Mouse (Mus musculus) cerebellum, adult 2 months (tissue): ENCODE results near the gene Bag3. TPM values are rescaled to one million over a fixed set of nuclear protein-coding genes. Genes with fewer than 3 reads are reported as not detected.

Experiments
- DNase-seq, 2 experiments: peaks; one replicate each; pipeline ENCODE4 v3.0.0; 2021
- H3K27ac ChIP-seq: fragments of 200-500 bp; 2 replicates; pipeline ENCODE4 v1.5.1; 2012; ENCODE audit warnings: low read length, control low read depth, inconsistent platforms; ENCODE audit not compliant: insufficient read depth
- H3K27me3 ChIP-seq: fragments of 200-500 bp; 2 replicates; pipeline ENCODE4 v1.6.1; 2012; ENCODE audit warnings: inconsistent platforms, mild to moderate bottlenecking, low read length, moderate library complexity; ENCODE audit not compliant: control insufficient read depth, insufficient read depth
- H3K4me1 ChIP-seq: fragments of 200-500 bp; 2 replicates; pipeline ENCODE4 v1.6.1; 2011; ENCODE audit warnings: low read length; ENCODE audit not compliant: control insufficient read depth, insufficient read depth
- H3K4me3 ChIP-seq: fragments of 200-500 bp; replicated peaks from 2 replicates; pipeline ENCODE3; 2011; ENCODE audit warnings: mild to moderate bottlenecking, low read depth, low read length, control low read depth; ENCODE audit not compliant: insufficient read depth
- CTCF ChIP-seq: fragments of 200-500 bp; IDR thresholded peaks from 2 replicates; pipeline ENCODE4 v1.5.1; 2011; ENCODE audit warnings: low read depth, mild to moderate bottlenecking, control low read depth, low read length, moderate library complexity, borderline replicate concordance; ENCODE audit not compliant: insufficient read depth
- POLR2A ChIP-seq: fragments of 200-500 bp; IDR thresholded peaks from 2 replicates; pipeline ENCODE4 v1.6.1; 2011; ENCODE audit warnings: low read length, control low read depth, borderline replicate concordance; ENCODE audit not compliant: insufficient read depth
- WGBS: fragments of 180-500 bp; shearing (Covaris S2); methylation state at CpG from one replicate; pipeline ENCODE4 v1.1.7; 2018; 5-methylcytosine and 5-hydroxymethylcytosine counted together
- polyA plus RNA-seq: library from polyadenylated mRNA; depleted of rRNA; stranded (reverse); fragments of >200 nt; gene quantifications from 2 replicates; pipeline ENCODE4 v1.2.3, GENCODE M21; 2012

Bag3 gene
- polyA plus RNA-seq, 1 experiment = 19.0 TPM

- peaks cover 21% of the 10 kb centered on the region for H3K4me1 ChIP-seq
- DNase-seq = no peak
- TF ChIP-seq POLR2A (no peak), CTCF (no peak)
- peak overlapping the region; percentile 55; the same call in 1 of the 2 replicates for H3K27ac ChIP-seq
- no peak overlapping the region for H3K4me3 ChIP-seq
- 54% methylated on average over 11 of the region's 11 CpGs for WGBS
- no peaks in the 10 kb centered on the region for H3K27me3 ChIP-seq
These were observed 7.6 kb downstream of the Bag3 start for GRCm38 (mm10) chr7:128531031-128531430.

- 6% methylated on average over 6 of the region's 6 CpGs for WGBS
- DNase-seq = peak; percentile 83 to 91
- H3K4me1 ChIP-seq = peaks cover 21% of the 10 kb centered on the region
- peak overlapping the region; percentile 85 for H3K27ac ChIP-seq
- TF ChIP-seq POLR2A = no peak
- no peak for TF ChIP-seq CTCF
- H3K4me3 ChIP-seq = peak overlapping the region; percentile 42
- no peaks in the 10 kb centered on the region for H3K27me3 ChIP-seq
These were observed 8.5 kb downstream of the Bag3 start for GRCm38 (mm10) chr7:128531929-128532328.

GRCm38 (mm10) chr7:128532441-128533166 is 9.2 kb downstream of the Bag3 start:
- WGBS = 71% methylated on average over 6 of the region's 6 CpGs
- DNase-seq = no peak
- H3K27me3 ChIP-seq = no peaks in the 10 kb centered on the region
- TF ChIP-seq POLR2A (no peak), CTCF (no peak)
- peaks cover 24% of the 10 kb centered on the region for H3K4me1 ChIP-seq
- H3K4me3 ChIP-seq = no peak overlapping the region
- no peak overlapping the region for H3K27ac ChIP-seq

- Histone ChIP-seq H3K27me3 (no peaks in the 10 kb centered on the region), H3K27ac (no peak overlapping the region), H3K4me3 (no peak overlapping the region), H3K4me1 (peaks cover 32% of the 10 kb centered on the region)
- DNase-seq = no peak
- 68% methylated on average over 5 of the region's 5 CpGs for WGBS
- no peak for TF ChIP-seq CTCF
- no peak for TF ChIP-seq POLR2A
These were observed 11.6 kb downstream of the Bag3 start for GRCm38 (mm10) chr7:128534984-128535491.

- TF ChIP-seq CTCF = no peak
- TF ChIP-seq POLR2A = no peak
- Histone ChIP-seq H3K4me1 (peaks cover 31% of the 10 kb centered on the region), H3K27ac (no peak overlapping the region), H3K27me3 (no peaks in the 10 kb centered on the region), H3K4me3 (no peak overlapping the region)
- no peak for DNase-seq
- 78% methylated on average over 3 of the region's 3 CpGs for WGBS
These were observed 12.7 kb downstream of the Bag3 start for GRCm38 (mm10) chr7:128536074-128536473.

- no peak overlapping the region for H3K27ac ChIP-seq
- no peak for TF ChIP-seq CTCF
- no peak for TF ChIP-seq POLR2A
- 10% methylated on average over 4 of the region's 4 CpGs for WGBS
- no peak for DNase-seq
- H3K4me3 ChIP-seq = no peak overlapping the region
- H3K4me1 ChIP-seq = peaks cover 26% of the 10 kb centered on the region
- H3K27me3 ChIP-seq = no peaks in the 10 kb centered on the region
These were observed 14.3 kb downstream of the Bag3 start for GRCm38 (mm10) chr7:128537676-128538075.

- TF ChIP-seq POLR2A = no peak
- TF ChIP-seq CTCF = no peak
- H3K4me3 ChIP-seq = no peak overlapping the region
- H3K27me3 ChIP-seq = no peaks in the 10 kb centered on the region
- H3K27ac ChIP-seq = no peak overlapping the region
- peaks cover 26% of the 10 kb centered on the region for H3K4me1 ChIP-seq
- DNase-seq = no peak
- 43% methylated on average over 4 of the region's 4 CpGs for WGBS
These were observed 14.8 kb downstream of the Bag3 start for GRCm38 (mm10) chr7:128538196-128538595.

GRCm38 (mm10) chr7:128538769-128539168 is 15.4 kb downstream of the Bag3 start:
- H3K27me3 ChIP-seq = no peaks in the 10 kb centered on the region
- DNase-seq = no peak
- 89% methylated on average over 5 of the region's 5 CpGs for WGBS
- H3K4me1 ChIP-seq = peaks cover 26% of the 10 kb centered on the region
- no peak overlapping the region for H3K27ac ChIP-seq
- H3K4me3 ChIP-seq = no peak overlapping the region
- no peak for TF ChIP-seq CTCF
- no peak for TF ChIP-seq POLR2A
